Mouse (Mus musculus) ES-Bruce4 (cell line): ENCODE results near the gene Krtap4-7.

ENCODE experiments used
- CTCF ChIP-seq: IDR thresholded peaks from one replicate; pipeline ENCODE4 v1.8.1; 2011; ENCODE audit warnings: low read depth, low read length
- POLR2A ChIP-seq: IDR thresholded peaks from one replicate; pipeline ENCODE4 v1.8.1; 2011; ENCODE audit warnings: low read length; ENCODE audit not compliant: insufficient read depth

GRCm38 (mm10) chr11:99683481-99683880 is 39.6 kb upstream of the Krtap4-7 start:
- no peak for TF ChIP-seq CTCF
- TF ChIP-seq POLR2A = no peak
